Mouse (Mus musculus) effector memory CD4-positive, alpha-beta T cell, adult 7 months (primary cell): ENCODE measurements around the gene Dnmt3b. TPM values are rescaled to one million over a fixed set of nuclear protein-coding genes. Genes with fewer than 3 reads are reported as not detected.

Experiments
- polyA plus RNA-seq: library from polyadenylated mRNA; unstranded; fragments of 100-300 nt; shearing (Covaris generic); gene quantifications from one replicate; pipeline ENCODE4 v1.2.1, GENCODE M21; 2017

The Dnmt3b gene
- polyA plus RNA-seq = 4.7 TPM

DNA sequence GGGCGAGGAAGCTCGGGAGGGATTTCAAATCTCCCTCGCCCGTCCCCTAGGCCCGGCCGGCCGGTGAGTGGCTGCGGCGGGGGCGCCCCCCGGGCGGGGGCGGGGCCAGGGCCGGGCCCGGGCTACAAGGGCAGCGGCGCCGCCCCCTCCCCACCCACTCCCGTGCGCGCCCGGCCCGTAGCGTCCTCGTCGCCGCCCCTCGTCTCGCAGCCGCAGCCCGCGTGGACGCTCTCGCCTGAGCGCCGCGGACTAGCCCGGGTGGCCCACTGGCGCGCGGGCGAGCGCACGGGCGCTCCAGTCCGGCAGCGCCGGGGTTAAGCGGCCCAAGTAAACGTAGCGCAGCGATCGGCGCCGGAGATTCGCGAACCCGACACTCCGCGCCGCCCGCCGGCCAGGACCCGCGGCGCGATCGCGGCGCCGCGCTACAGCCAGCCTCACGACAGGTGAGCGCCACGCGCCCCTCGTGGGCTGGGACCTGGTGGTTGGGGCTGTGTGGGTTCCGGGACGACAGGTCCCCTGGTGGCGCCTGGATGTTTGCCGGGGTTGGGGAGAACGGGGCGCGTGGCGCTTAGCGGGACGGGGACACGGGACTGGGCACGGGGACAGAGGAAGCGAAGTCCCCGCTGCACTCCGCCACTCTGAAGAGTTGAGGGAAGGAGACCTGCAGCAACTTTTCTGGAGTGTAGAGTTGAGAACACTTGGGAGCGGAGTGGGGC is at the start of gene Dnmt3b:
TSS of gene Dnmt3b (plus strand) at position 153 of the 716 bp plus-strand sequence.

DNA sequence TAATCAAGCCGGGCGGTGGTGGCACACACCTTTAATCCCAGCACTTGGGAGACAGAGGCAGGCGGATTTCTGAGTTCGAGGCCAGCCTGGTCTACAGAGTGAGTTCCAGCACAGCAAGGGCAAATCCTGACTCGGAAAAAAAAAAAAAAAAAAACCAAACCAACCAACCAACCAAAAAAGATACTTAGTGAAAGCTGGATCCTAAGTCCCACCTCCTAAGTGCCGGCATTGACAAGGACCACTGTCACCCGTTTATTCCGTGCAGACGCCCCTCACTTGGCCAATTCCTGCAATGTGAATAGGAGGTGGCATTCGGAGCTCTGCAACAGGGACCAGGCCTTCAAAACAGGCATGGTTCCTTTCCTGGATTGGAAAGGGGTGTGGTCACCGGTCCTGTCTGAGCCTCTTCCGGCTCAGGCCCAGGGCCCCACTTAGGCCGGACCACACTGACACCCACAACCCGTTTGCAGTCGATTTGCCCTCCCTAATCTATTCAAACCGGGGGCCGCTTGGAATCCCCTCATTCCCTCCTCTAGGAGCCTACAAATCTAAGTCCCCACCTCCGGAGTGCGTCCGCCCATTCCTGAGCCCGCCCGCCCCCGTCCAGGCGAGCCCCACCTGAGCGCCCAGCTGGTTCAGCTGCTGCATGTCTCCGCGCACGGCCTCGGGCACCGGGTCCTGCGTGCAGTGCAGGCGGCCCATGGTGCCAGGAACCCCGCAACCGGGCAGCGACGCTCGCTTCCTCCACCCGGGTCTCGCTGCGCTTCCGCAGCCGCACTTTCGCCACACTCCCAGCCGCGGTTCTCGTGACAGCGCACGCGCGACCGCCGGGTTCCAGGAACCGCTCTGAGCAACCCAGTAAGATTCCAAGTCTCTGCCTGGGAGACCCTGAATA is 17.0 kb upstream of the Dnmt3b start, which contains the start of gene Commd7:
TSS of gene Commd7 (minus strand) at position 806 of the 895 bp plus-strand sequence.

DNA sequence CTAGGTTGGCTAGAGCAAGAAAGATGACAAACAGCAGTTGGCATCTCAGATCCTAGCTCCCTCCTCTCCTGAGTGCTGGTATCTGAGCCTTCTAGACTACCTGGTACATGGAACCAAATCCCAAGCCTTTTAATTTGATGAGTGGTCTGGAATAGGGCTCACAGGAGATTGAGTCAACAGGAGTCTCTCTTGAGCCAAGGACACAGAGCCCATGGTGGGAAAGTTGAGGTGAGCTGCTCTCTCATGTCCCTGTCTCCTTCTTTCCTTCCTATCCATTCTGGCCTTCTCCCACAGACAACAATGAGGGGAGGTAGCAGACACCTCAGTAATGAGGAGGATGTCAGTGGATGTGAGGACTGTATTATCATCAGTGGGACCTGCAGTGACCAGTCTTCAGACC is 47.1 kb downstream of the Dnmt3b start, which contains the start of gene Dnmt3c:
TSS of gene Dnmt3c (plus strand) at position 301 of the 400 bp plus-strand sequence.

Other genes starting within 250 kb of the Dnmt3b start
- gene 4930404H24Rik, start 156.7 kb upstream of the Dnmt3b start, polyA plus RNA-seq = not detected
- 1.8 TPM for gene Nol4l, start 119.5 kb upstream of the Dnmt3b start, polyA plus RNA-seq
- 69.3 TPM for gene Commd7, start 16.7 kb upstream of the Dnmt3b start, polyA plus RNA-seq
- gene Dnmt3c, start 47.2 kb downstream of the Dnmt3b start, polyA plus RNA-seq = 0.21 TPM
- 219 TPM for gene Mapre1, start 91.8 kb downstream of the Dnmt3b start, polyA plus RNA-seq
- not detected for gene Efcab8, start 130.5 kb downstream of the Dnmt3b start, polyA plus RNA-seq
- gene Sun5, start 221.6 kb downstream of the Dnmt3b start, polyA plus RNA-seq = not detected
- not detected for gene Bpifb2, start 225.6 kb downstream of the Dnmt3b start, polyA plus RNA-seq